Mouse (Mus musculus) bone marrow, adult 2 months (tissue): Measurements from ENCODE around the gene Atg5.

Source experiments
- CTCF ChIP-seq: fragments of 200-500 bp; IDR thresholded peaks from 2 replicates; pipeline ENCODE4 v1.5.1; 2011; ENCODE audit warnings: low read length, control low read depth; ENCODE audit not compliant: control insufficient read depth, insufficient read depth
- POLR2A ChIP-seq: fragments of 200-500 bp; IDR thresholded peaks from 2 replicates; pipeline ENCODE4 v1.6.1; 2011; ENCODE audit warnings: low read depth, mild to moderate bottlenecking, control low read depth, low read length, borderline replicate concordance; ENCODE audit not compliant: control insufficient read depth

- TF ChIP-seq CTCF (no peak), POLR2A (no peak)
Observed at GRCm38 (mm10) chr10:44392855-44393254, 124.7 kb downstream of the Atg5 start.
